Mouse (Mus musculus) limb, embryonic 12.5 days (tissue): ENCODE results near the gene Pdzk1ip1. TPM values are rescaled to one million over a fixed set of nuclear protein-coding genes. Genes with fewer than 3 reads are reported as not detected.

ENCODE experiments used
- ATAC-seq: fragments of 200-750 bp; cut with Nextera tagmentation; 2 replicates; pipeline ENCODE4 v1.8.0; 2017; ENCODE audit warnings: low read depth, moderate TSS enrichment; ENCODE audit not compliant: insufficient number of reproducible peaks, insufficient read depth, low FRiP score, low TSS enrichment
- H3K27ac ChIP-seq: fragments of 300-500 bp; sonication (generic); 2 replicates; pipeline ENCODE4 v1.5.1; 2016; ENCODE audit warnings: mild to moderate bottlenecking, moderate library complexity
- H3K27me3 ChIP-seq: fragments of 300-500 bp; sonication (generic); 2 replicates; pipeline ENCODE4 v1.6.1; 2016; ENCODE audit warnings: mild to moderate bottlenecking, moderate library complexity
- H3K36me3 ChIP-seq: fragments of 300-500 bp; sonication (generic); 2 replicates; pipeline ENCODE4 v1.6.1; 2016; ENCODE audit warnings: mild to moderate bottlenecking, moderate library complexity
- H3K4me1 ChIP-seq: fragments of 300-500 bp; sonication (generic); replicated peaks from 2 replicates; pipeline ENCODE4 v1.6.1; 2016
- H3K4me2 ChIP-seq: fragments of 300-500 bp; sonication (generic); 2 replicates; pipeline ENCODE4 v1.6.1; 2016; ENCODE audit warnings: mild to moderate bottlenecking, moderate library complexity
- H3K4me3 ChIP-seq: fragments of 300-500 bp; sonication (generic); replicated peaks from 2 replicates; pipeline ENCODE4 v1.5.1; 2016; ENCODE audit warnings: mild to moderate bottlenecking
- H3K9ac ChIP-seq: fragments of 300-500 bp; sonication (generic); replicated peaks from 2 replicates; pipeline ENCODE4 v1.6.1; 2016; ENCODE audit warnings: mild to moderate bottlenecking, moderate library complexity
- H3K9me3 ChIP-seq: fragments of 300-500 bp; sonication (generic); 2 replicates; pipeline ENCODE4 v1.6.1; 2016; ENCODE audit warnings: mild to moderate bottlenecking, moderate library complexity
- WGBS: fragments of 180-500 bp; shearing (Covaris S2); methylation state at CpG from one replicate; pipeline ENCODE4 v1.1.7; 2016; 5-methylcytosine and 5-hydroxymethylcytosine counted together
- polyA plus RNA-seq: library from polyadenylated mRNA; unstranded; fragments of >200 nt; fragmentation: Nextera tagmentation; extraction: Ambion mirVana; gene quantifications from 2 replicates; pipeline ENCODE4 v1.2.1, GENCODE M21; 2016

Gene Pdzk1ip1
- polyA plus RNA-seq, 1 experiment from 2014 or later = 11.2 TPM

DNA sequence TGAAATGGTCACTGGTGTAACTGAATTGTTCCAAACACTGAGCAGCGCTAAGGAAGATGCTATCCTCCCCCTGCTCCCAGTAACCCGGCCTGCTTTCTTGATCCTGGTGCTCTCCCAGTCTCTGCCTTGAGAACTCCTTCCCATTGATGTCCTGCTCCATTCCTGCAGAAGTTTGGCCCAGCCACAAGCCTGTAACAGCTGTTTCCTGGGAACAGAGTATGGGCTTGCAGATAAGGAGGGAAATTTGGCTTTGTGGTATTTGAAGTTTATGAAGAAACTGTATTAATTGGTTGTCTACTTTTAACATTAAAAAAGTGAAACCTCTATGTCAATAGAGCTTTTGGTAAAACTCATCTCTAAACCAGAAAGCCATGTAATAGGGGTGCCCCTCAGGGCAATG is 35.0 kb downstream of the Pdzk1ip1 start:
- WGBS = 49% methylated on average over 2 of the region's 2 CpGs
- no peak for ATAC-seq
- Histone ChIP-seq H3K27ac (no peak overlapping the region), H3K4me3 (no peak overlapping the region), H3K36me3 (no peaks in the 10 kb centered on the region), H3K27me3 (no peaks in the 10 kb centered on the region), H3K4me1 (no peaks in the 10 kb centered on the region), H3K9me3 (no peaks in the 10 kb centered on the region), H3K4me2 (no peak overlapping the region), H3K9ac (no peak overlapping the region)

DNA sequence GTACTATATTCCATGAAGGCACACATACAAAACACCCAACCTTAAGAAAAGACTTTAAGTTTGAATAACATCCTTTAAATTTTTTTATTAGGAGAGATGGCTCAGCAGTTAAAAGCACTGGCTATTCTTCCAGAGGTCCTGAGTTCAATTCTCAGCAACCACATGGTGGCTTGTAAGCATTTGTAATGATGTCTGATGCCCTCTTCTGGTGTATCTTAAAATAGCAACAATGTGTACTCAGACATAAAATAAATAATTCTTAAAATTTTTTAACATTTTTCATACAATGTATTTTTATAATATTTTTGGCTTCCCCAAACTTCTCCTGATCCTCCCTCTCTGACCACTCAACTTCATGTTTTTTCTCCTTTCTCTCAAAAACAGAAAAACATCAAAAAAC is 36.2 kb downstream of the Pdzk1ip1 start:
- Histone ChIP-seq H3K27me3 (no peaks in the 10 kb centered on the region), H3K4me1 (no peaks in the 10 kb centered on the region), H3K36me3 (no peaks in the 10 kb centered on the region), H3K4me3 (no peak overlapping the region), H3K27ac (no peak overlapping the region), H3K9ac (no peak overlapping the region), H3K4me2 (no peak overlapping the region), H3K9me3 (no peaks in the 10 kb centered on the region)
- ATAC-seq = no peak

DNA sequence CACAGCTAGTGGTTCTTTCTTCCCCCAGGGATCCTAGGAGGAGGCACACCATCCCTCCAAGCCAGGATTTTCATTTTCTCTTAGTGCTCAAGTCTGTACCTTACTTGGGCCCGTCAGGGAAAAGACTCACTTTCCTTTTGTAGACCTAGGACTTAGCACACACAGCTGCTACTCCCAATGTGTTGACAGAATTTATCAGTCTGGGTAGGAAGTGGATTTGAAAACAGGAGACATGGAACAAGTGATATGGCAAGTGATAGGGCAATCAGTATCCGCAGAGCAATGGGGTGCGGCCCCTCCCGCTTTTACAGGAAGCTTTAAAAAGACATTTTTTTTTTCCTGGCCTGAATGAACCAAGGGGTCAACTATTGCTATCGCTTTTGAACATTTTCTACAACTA is 44.6 kb downstream of the Pdzk1ip1 start:
- no peak overlapping the region for H3K27ac ChIP-seq
- H3K4me2 ChIP-seq = no peak overlapping the region
- no peaks in the 10 kb centered on the region for H3K36me3 ChIP-seq
- peaks cover 42% of the 10 kb centered on the region for H3K27me3 ChIP-seq
- no peaks in the 10 kb centered on the region for H3K9me3 ChIP-seq
- H3K4me1 ChIP-seq = peaks cover 8% of the 10 kb centered on the region; the same call in 1 of the 2 replicates
- H3K4me3 ChIP-seq = no peak overlapping the region
- no peak for ATAC-seq
- H3K9ac ChIP-seq = no peak overlapping the region
- 9% methylated on average over 5 of the region's 5 CpGs for WGBS

DNA sequence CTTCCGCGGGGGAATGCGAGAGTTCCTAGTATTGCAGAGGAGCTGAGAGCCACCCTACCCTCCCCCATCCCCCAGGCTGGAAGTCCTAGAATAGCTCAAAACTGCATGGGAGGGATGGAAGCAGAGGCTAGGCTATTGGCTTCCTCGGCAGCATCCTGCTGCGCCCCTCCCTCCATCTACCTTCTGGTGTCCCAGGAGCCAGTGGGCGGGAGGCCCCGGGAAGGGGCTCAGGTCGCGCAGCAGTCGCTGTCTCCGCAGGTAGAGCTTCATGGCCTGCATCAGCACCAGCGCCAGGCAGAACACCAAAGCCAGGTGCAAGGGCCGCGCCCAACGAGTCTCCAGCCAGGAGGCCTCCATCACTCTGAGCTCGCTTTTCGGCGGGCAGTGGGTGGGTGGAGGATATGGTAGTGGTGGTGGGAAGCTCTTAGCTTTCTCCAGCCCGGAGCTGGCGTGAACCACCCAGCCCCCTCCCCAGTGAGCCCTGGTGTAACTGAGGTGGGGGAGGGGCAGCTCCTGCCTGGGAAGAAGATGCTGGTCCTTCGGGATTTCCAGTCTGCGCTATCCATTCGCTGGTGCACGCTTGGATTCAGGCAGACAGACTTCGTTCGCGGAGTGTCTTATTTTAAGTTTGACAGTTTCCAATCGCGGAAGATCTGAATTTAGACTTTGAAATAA is 45.2 kb downstream of the Pdzk1ip1 start, which contains the start of gene Cyp4x1:
Gene Cyp4x1 (minus strand): TSS at position 661 of the 675 bp plus-strand sequence.
- WGBS = under 1% methylated on average over 29 of the region's 29 CpGs
- peaks cover 8% of the 10 kb centered on the region; the same call in 1 of the 2 replicates for H3K4me1 ChIP-seq
- ATAC-seq = 0 out of 2 replicates have a peak, but pooled peaks have one; percentile 56
- no peak within 1 kb of the TSS for H3K27ac ChIP-seq
- peaks cover 42% of the 10 kb centered on the region for H3K27me3 ChIP-seq
- H3K36me3 ChIP-seq = no peaks in the 10 kb centered on the region
- H3K9me3 ChIP-seq = no peaks in the 10 kb centered on the region
- no peak within 1 kb of the TSS for H3K9ac ChIP-seq
- H3K4me3 ChIP-seq = peak within 1 kb of the TSS; percentile 15; the same call in 1 of the 2 replicates
- peak within 1 kb of the TSS; percentile 44 for H3K4me2 ChIP-seq

DNA sequence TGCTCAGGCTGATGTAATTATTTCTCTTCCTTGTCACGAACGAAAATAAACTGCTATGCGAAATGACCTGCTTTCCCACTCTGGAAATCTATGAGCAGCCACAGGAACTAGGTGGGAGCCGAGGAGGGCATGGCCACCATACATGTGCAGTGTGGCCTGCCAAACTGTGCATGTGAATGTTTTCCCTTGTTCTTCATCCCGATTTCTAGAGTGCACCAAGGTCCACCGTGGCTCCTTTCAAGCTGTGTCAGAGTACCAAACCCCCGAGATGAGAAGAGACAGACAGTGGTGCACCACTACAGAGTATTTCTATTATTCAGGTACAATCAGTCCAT is 45.8 kb downstream of the Pdzk1ip1 start:
- peak overlapping the region; percentile 44; the same call in 1 of the 2 replicates for H3K4me2 ChIP-seq
- no peak overlapping the region for H3K27ac ChIP-seq
- no peak for ATAC-seq
- peaks cover 8% of the 10 kb centered on the region; the same call in 1 of the 2 replicates for H3K4me1 ChIP-seq
- H3K9ac ChIP-seq = no peak overlapping the region
- H3K9me3 ChIP-seq = no peaks in the 10 kb centered on the region
- peaks cover 42% of the 10 kb centered on the region for H3K27me3 ChIP-seq
- whole genome bisulfite sequencing = 25% methylated on average over 7 of the region's 7 CpGs
- no peaks in the 10 kb centered on the region for H3K36me3 ChIP-seq
- no peak overlapping the region for H3K4me3 ChIP-seq

Other genes with a start within 250 kb of the Pdzk1ip1 start
- gene Foxd2, start 179.8 kb upstream of the Pdzk1ip1 start, polyA plus RNA-seq = 1.4 and 1.9 TPM in 2 replicates
- not detected in 2 replicates for gene Foxe3, start 162.7 kb upstream of the Pdzk1ip1 start, polyA plus RNA-seq
- 81.8 and 89.3 TPM in 2 replicates for gene Cmpk1, start 101.5 kb upstream of the Pdzk1ip1 start, polyA plus RNA-seq
- 16.9 and 20.3 TPM in 2 replicates for gene Stil, start 88.5 kb upstream of the Pdzk1ip1 start, polyA plus RNA-seq
- 1.4 and 1.9 TPM in 2 replicates for gene Tal1, start 32.3 kb upstream of the Pdzk1ip1 start, polyA plus RNA-seq
- not detected in 2 replicates for gene Cyp4x1, start 45.6 kb downstream of the Pdzk1ip1 start, polyA plus RNA-seq
- not detected in 2 replicates for gene Cyp4a29, start 153.4 kb downstream of the Pdzk1ip1 start, polyA plus RNA-seq
- gene Cyp4a12a, start 210.3 kb downstream of the Pdzk1ip1 start, polyA plus RNA-seq = not detected in 2 replicates